Mouse (Mus musculus) hematopoietic stem cell, adult 5-6 weeks (primary cell): ENCODE results near the gene Dnm1. TPM values are rescaled to one million over a fixed set of nuclear protein-coding genes. Genes with fewer than 3 reads are reported as not detected.

Source experiments
- ATAC-seq, 2 experiments: fragments of 125-278 bp in 1 of 2; replicated peaks in 1 of 2; 2 replicates each; pipeline ENCODE4 v1.8.0; 2016 to 2017; ENCODE audit warnings: inconsistent platforms in 2 of 2, mild to moderate bottlenecking in 2 of 2, moderate number of reproducible peaks in 2 of 2, low read depth in 1 of 2, moderate TSS enrichment in 1 of 2; ENCODE audit not compliant: low FRiP score in 2 of 2, poor library complexity in 2 of 2, severe bottlenecking in 2 of 2, insufficient read depth in 1 of 2, low TSS enrichment in 1 of 2
- total RNA-seq: library from RNA; stranded (forward); fragments of 172-1452, 232-1000 nt; gene quantifications from 2 replicates; pipeline ENCODE4 v1.2.3, GENCODE M21; 2017

The Dnm1 gene
- total RNA-seq, 1 experiment from 2014 or later: not detected

- ATAC-seq: peak; percentile 84 to 89
These were observed 93.3 kb downstream of the Dnm1 start, which contains the start of gene Uck1 for GRCm38 (mm10) chr2:32259657-32260417. TSS of gene Uck1 (minus strand) at chr2:32260159.

DNA sequence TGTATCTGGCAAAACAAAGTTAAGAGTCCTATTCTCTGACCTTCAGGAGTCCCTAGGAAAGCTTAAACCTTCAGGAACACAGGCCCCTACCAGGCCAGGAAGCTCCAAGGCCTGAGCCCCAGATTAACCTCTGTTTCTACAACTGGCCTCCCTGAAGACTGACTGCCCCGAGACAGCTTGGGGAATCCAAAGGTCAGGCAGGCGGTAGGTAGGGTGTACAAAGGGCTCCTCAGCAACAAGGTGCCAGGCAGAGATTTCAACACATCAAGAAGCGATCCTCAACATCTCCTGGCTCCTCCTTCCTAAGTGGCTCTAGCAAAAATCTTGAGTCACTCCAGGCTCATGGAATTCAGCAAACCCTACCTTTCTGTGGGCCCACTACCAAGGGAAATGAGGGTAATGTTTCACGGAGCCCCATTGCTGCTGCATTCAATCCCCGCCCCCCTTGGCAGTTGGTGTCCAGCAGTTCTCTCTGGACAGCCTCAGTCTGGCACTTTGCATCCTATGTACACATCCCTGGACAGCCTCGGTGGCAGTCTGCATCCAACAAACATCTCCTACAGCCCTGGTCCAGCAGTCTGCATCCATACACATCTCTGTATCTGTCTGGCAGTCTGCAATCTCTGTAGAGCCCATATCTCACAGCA is 94.1 kb downstream of the Dnm1 start:
- ATAC-seq: no peak

Other genes with a start within 250 kb of the Dnm1 start
- gene Prrc2b, start 202.3 kb downstream of the Dnm1 start, total RNA-seq: 19.9 and 25.0 TPM in 2 replicates
- 25.3 and 28.3 TPM in 2 replicates for gene Pomt1, start 116.7 kb downstream of the Dnm1 start, total RNA-seq
- 32.3 and 33.3 TPM in 2 replicates for gene Uck1, start 93.2 kb downstream of the Dnm1 start, total RNA-seq
- gene Golga2, start 66.0 kb downstream of the Dnm1 start, total RNA-seq: 37.5 and 47.3 TPM in 2 replicates
- gene Swi5, start 65.3 kb downstream of the Dnm1 start, total RNA-seq: 230 and 365 TPM in 2 replicates
- 76.7 and 78.2 TPM in 2 replicates for gene Ciz1, start 1.0 kb downstream of the Dnm1 start, total RNA-seq
- gene 1110008P14Rik, start 28.6 kb upstream of the Dnm1 start, total RNA-seq: 2.5 and 6.8 TPM in 2 replicates
- 91.4 and 276 TPM in 2 replicates for gene Lcn2, start 34.9 kb upstream of the Dnm1 start, total RNA-seq
- gene Ptges2, start 42.6 kb upstream of the Dnm1 start, total RNA-seq: 3.5 and 8.7 TPM in 2 replicates
- 2.4 and 3.8 TPM in 2 replicates for gene Naif1, start 97.1 kb upstream of the Dnm1 start, total RNA-seq
- gene Slc25a25, start 98.1 kb upstream of the Dnm1 start, total RNA-seq: 10.8 and 22.3 TPM in 2 replicates
- gene Fam102a, start 182.0 kb upstream of the Dnm1 start, total RNA-seq: 10.0 and 11.6 TPM in 2 replicates
- gene Dpm2, start 217.5 kb upstream of the Dnm1 start, total RNA-seq: 35.6 and 43.0 TPM in 2 replicates
- gene Pip5kl1, start 221.5 kb upstream of the Dnm1 start, total RNA-seq: not detected in 2 replicates
- not detected in 2 replicates for gene 9430097D07Rik, start 222.3 kb upstream of the Dnm1 start, total RNA-seq
- 17.5 and 26.0 TPM in 2 replicates for gene St6galnac4, start 233.8 kb upstream of the Dnm1 start, total RNA-seq
- 13.3 TPM in 2 replicates for gene St6galnac6, start 246.4 kb upstream of the Dnm1 start, total RNA-seq